Mouse (Mus musculus) olfactory bulb, adult 2 months (tissue): ENCODE measurements around the gene Frrs1. TPM values are rescaled to one million over a fixed set of nuclear protein-coding genes. Genes with fewer than 3 reads are reported as not detected.

Experiments used
- H3K27ac ChIP-seq: fragments of 200-500 bp; 2 replicates; pipeline ENCODE4 v1.5.1; 2012; ENCODE audit warnings: low read depth, low read length; ENCODE audit not compliant: insufficient read depth
- H3K4me1 ChIP-seq: fragments of 200-500 bp; 2 replicates; pipeline ENCODE4 v1.6.1; 2012; ENCODE audit warnings: low read length; ENCODE audit not compliant: control insufficient read depth, insufficient read depth
- H3K4me3 ChIP-seq: fragments of 200-500 bp; 2 replicates; pipeline ENCODE4 v1.5.1; 2012; ENCODE audit warnings: mild to moderate bottlenecking, low read depth, low read length, moderate library complexity; ENCODE audit not compliant: insufficient read depth
- CTCF ChIP-seq: fragments of 200-500 bp; IDR thresholded peaks from 2 replicates; pipeline ENCODE4 v1.5.1; 2012; ENCODE audit warnings: low read depth, mild to moderate bottlenecking, low read length, moderate library complexity; ENCODE audit not compliant: insufficient read depth
- POLR2A ChIP-seq: fragments of 200-500 bp; IDR thresholded peaks from 2 replicates; pipeline ENCODE4 v1.6.1; 2012; ENCODE audit warnings: mild to moderate bottlenecking, low read depth, low read length, moderate library complexity; ENCODE audit not compliant: insufficient read depth
- WGBS: fragments of 180-500 bp; shearing (Covaris S2); methylation state at CpG from one replicate; pipeline ENCODE4 v1.1.7; 2018; 5-methylcytosine and 5-hydroxymethylcytosine counted together
- polyA plus RNA-seq: library from polyadenylated mRNA; stranded (reverse); fragments of >200 nt; gene quantifications from 2 replicates; pipeline ENCODE4 v1.2.4, GENCODE M21; 2012; ENCODE audit warnings: low replicate concordance; ENCODE audit not compliant: missing spikeins, insufficient read depth, insufficient read length

Frrs1 gene
- polyA plus RNA-seq, 1 experiment = not detected

DNA sequence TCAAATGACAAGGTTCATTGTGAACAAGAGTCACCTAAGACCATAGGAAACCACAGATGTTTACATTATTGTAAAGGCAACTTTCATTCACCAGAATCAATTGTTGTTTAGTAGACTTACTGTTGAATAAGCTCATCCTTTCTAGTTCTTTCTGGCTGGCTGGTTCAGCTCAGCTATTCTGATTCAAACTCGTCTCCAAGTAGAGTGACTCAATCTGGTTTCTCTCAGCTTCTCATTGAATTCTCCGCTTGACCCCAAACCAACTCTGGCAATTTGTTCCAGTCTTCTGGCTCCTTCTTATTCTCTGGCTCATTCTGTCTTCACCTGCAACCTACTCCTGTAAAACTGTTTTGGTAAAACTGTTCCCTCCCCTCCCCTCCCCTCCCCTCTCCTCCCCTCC, 18.0 kb upstream of the Frrs1 start:
- H3K4me3 ChIP-seq = no peak overlapping the region
- TF ChIP-seq POLR2A (no peak), CTCF (no peak)
- no peaks in the 10 kb centered on the region for H3K4me1 ChIP-seq
- no peak overlapping the region for H3K27ac ChIP-seq
- 78% methylated on average over 2 of the region's 2 CpGs for WGBS

DNA sequence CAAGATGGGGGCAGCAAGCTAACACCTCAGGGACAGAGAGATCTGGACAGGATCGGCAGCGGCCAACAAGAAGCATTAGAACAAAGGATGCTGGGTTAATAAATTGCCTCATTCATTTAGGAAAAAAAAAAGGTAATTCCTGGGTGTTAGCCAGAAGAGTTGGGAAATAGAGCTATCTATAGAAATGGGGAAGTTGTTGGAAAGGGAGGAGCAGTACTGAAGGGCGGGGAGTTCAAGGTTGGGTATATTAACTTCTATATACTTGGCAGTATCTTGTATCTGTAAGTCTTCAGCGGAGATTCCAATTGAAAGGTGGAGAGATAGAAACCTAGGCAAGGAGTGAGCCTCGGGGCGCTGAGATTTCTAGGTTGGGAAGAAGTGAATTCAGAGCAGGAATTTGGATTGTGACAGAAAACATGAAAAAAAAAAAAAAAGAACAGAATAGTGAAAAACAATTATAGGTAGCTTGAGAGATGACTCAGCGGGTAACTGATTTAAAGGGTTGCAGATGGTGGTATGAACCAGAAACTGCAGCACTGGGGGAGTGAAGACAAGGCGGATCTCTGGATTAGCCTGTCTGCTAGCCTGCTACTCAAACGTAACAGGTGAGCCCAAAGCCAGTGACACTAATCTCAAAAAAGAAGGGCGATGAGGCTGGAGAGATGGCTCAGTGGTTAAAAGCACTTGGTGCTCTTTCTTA, 14.2 kb upstream of the Frrs1 start:
- no peak overlapping the region for H3K27ac ChIP-seq
- no peak overlapping the region for H3K4me3 ChIP-seq
- H3K4me1 ChIP-seq = no peaks in the 10 kb centered on the region
- 90% methylated on average over 10 of the region's 10 CpGs for WGBS
- TF ChIP-seq POLR2A (no peak), CTCF (no peak)

DNA sequence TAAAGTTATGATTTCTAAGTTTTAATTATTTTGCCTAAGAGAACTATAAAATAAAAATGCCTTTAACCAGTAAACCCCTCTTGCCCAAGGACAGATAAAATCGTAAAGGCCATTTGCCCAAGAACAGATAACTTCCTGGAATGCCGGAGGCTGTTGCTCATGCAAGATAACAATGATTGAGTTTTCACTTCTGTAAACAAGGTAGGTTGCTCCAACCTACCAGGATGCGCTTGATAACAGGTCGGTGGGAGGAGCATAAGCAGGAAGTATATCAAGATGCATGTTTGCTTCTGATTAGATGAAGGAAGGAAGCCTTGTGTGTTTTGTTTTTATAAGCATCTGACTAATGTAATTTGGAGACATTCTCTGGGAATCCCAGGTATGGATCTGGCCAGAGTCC, 13.2 kb upstream of the Frrs1 start:
- WGBS = 91% methylated on average over 4 of the region's 4 CpGs
- Histone ChIP-seq H3K4me3 (no peak overlapping the region), H3K27ac (no peak overlapping the region), H3K4me1 (no peaks in the 10 kb centered on the region)
- TF ChIP-seq CTCF (no peak), POLR2A (no peak)

- no peaks in the 10 kb centered on the region for H3K4me1 ChIP-seq
- H3K27ac ChIP-seq = no peak overlapping the region
- no peak for TF ChIP-seq CTCF
- no peak for TF ChIP-seq POLR2A
- no peak overlapping the region for H3K4me3 ChIP-seq
- WGBS = 89% methylated on average over 1 of the region's 1 CpGs
Observed at GRCm38 (mm10) chr3:116848099-116848498, 11.2 kb upstream of the Frrs1 start.

DNA sequence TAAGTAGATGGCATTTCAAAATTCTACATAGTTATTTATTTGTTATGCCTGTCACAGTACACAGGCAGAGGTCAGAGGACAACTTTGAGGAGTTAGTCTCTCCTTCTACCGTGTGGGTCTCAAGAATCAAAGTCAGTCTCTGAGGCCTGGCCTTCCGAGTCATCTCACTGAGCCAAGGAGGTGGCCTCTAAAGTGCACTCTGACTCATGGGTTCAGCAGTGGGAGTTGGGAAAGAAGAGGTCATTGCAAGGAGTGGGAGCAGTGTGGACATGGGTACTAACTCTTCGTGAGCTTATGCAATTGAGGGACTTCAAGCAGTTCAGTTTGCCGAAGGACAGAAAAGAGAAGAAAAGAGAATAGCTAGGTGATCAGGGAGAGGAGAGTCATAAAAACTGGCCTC, 10.3 kb upstream of the Frrs1 start:
- no peaks in the 10 kb centered on the region for H3K4me1 ChIP-seq
- TF ChIP-seq CTCF (no peak), POLR2A (no peak)
- WGBS = 89% methylated on average over 4 of the region's 4 CpGs

DNA sequence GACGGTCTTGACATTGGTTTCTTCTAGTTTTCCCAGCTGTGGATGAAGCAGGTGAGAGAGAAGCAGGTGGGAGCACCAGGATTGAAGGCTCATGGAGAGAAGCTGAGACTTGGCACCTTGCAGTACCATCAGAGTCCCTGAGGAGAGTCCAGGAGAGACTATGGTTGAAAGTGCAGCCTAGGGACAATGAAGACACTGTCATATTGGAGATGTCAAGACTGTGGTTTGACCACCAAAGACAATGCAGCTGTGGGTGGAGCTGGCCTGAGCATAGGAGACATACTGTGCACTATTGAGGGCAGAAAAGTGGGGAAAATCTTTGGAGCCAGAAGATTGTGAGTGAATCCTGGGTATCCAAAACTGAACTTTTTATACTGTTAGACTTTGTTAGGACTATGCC, 8.9 kb upstream of the Frrs1 start:
- 95% methylated on average over 1 of the region's 1 CpGs for WGBS
- H3K27ac ChIP-seq = no peak overlapping the region
- no peak for TF ChIP-seq POLR2A
- H3K4me1 ChIP-seq = no peaks in the 10 kb centered on the region
- H3K4me3 ChIP-seq = no peak overlapping the region

More for the DNA sequence above, 10.3 kb upstream of the Frrs1 start:
- no peak overlapping the region for H3K27ac ChIP-seq
- no peak overlapping the region for H3K4me3 ChIP-seq

DNA sequence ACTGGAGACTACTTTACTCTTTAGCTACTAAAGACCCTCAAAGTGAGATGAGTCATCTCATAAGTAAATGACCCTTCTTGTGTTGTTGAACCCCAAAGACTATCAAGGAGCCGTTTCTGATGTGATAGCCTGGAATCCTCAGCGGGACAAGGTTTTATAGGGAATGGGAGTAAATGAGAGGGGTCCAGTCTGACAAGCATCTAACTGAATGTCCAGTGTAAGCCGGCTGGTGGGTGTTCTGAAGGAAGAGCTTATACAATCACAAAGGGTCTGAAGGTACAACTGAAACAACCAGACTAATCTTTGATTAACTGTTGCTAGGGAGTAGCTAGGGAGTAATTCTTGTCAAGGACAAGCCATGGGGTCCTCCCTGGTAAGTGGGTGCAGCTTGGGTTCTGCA, 6.8 kb upstream of the Frrs1 start:
- H3K4me3 ChIP-seq = no peak overlapping the region
- no peak overlapping the region for H3K27ac ChIP-seq
- WGBS = 94% methylated on average over 3 of the region's 3 CpGs
- TF ChIP-seq POLR2A (no peak), CTCF (no peak)
- no peaks in the 10 kb centered on the region for H3K4me1 ChIP-seq

DNA sequence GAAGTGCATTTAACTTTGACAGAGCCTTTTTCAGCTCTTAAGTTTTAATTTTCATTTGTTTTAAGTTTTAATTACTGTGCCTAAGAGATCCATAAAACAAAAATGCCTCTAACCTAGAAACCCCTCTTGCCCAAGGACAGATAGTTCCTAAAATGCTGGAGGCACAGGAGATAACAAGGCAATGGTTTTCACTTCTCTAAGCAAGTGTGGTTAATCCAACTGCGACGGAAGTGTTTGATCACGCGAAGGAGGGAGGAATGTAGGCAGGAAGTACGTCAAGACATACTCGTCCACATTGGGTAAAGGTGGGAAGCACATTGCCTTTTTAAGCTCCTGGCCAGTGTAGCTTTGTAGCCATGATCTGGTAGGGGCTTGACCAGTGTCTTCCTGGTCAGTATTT, 1.7 kb upstream of the Frrs1 start:
- TF ChIP-seq CTCF (no peak), POLR2A (no peak)
- peaks cover 6% of the 10 kb centered on the region; the same call in 1 of the 2 replicates for H3K4me1 ChIP-seq
- 91% methylated on average over 6 of the region's 6 CpGs for WGBS
- H3K4me3 ChIP-seq = no peak overlapping the region
- H3K27ac ChIP-seq = no peak overlapping the region

DNA sequence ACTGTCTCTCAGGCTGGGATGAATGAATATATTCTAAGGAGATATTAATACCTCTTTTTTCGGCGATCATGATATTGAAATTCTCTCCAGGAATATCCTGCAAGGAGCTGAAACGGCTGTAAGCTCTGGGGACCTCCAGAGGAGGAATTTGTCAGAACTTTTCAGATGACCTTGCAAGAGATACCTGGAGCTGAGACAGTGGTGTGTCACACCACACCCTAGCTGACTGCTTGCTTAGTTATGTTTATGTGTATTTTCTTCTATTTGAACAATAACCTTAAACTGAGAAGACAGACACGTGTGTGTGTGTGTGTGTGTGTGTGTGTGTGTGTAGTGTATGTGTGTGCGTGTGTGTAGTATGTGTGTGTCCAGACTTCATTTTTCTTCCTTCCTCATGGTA, 488 bp downstream of the Frrs1 start:
- no peak for TF ChIP-seq CTCF
- TF ChIP-seq POLR2A = no peak
- Histone ChIP-seq H3K4me3 (no peak overlapping the region), H3K4me1 (peaks cover 6% of the 10 kb centered on the region; the same call in 1 of the 2 replicates), H3K27ac (no peak overlapping the region)
- 87% methylated on average over 5 of the region's 5 CpGs for WGBS
